Mouse (Mus musculus): ENCODE data around the gene Uggt1.

Uggt1 gene

DNA sequence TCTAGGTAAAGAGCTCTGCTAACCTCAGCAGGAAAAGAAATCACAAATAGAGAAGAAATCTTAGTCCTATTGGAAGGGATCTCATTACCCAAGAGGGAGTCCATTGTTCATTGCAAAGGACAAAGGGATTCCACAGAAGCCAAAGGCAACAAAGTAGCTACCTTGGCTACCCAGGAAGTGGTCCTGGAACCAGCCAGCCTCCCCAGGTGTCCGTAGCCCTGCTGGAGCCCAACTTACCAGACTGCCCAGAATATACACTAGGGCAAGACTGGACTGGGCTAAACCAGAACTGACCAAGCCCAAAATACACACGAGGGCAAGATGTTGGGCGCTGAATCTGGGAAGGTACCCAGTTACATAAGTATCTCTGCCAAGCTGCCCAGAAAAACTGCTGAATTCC, 129.7 kb downstream of the Uggt1 start:
- no peak for DNase-seq (ENCODE audit: low spot score in 2 of 2)

DNA sequence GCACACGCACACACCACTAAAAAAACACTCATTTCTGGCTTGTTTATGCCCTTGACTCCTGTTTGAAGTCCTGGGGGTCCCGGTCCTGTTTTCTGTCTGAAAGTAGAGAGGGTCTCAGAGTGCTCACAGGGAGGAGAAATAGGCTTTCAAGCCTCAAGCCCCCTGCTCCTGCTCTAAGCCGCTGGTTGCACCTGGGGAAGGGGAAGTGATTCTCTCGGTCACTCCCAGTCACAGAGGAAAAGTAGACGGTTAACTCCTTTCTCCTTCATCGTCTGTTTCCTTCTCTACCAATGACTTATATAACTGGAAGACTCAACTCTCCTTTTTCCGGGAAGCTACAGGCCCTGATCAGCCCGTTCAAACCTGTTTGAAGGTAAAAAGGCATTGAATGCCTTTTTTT, 130.8 kb downstream of the Uggt1 start:
- no peak for DNase-seq (ENCODE audit: low spot score in 2 of 2)

DNA sequence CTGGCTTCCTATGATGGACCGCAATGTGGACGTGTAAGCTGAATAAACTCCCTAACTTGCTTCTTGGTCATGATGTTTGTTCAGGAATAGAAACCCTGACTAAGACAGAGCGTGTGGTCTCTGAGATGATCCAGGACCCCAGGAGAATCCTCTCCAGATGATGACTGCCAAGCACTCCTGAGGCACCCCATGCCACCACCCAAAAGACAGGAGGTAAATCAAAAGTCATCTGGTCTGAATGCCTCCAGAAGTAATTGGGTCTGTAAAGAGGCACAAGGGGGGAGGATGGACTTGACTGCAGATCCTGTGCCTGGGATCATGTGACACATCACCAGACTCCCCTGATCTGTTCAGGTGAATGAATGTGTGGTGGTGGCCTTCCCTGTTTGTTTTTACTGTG, 131.9 kb downstream of the Uggt1 start:
- DNase-seq (ENCODE audit: low spot score in 2 of 2), result no peak

DNA sequence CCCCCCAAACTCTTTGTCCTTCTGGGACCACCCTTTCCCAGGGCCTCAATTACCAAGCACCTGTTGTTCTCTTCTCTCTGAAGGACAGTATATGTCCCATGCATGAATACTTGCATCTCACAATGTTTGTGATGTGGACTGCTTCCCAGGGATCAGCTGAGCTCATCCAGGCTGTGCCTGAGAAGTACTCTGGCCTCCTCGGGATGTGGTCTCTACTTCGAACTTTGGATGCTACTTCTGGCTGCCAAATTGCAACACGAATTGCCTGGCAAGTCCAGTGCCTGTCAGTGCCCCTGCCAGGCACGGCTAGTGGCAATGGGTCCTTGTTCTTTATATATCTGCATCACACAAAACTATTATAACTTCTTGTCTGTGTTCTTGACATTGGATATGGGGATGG, 134.5 kb downstream of the Uggt1 start:
- no peak for DNase-seq (ENCODE audit: low spot score in 2 of 2)

DNA sequence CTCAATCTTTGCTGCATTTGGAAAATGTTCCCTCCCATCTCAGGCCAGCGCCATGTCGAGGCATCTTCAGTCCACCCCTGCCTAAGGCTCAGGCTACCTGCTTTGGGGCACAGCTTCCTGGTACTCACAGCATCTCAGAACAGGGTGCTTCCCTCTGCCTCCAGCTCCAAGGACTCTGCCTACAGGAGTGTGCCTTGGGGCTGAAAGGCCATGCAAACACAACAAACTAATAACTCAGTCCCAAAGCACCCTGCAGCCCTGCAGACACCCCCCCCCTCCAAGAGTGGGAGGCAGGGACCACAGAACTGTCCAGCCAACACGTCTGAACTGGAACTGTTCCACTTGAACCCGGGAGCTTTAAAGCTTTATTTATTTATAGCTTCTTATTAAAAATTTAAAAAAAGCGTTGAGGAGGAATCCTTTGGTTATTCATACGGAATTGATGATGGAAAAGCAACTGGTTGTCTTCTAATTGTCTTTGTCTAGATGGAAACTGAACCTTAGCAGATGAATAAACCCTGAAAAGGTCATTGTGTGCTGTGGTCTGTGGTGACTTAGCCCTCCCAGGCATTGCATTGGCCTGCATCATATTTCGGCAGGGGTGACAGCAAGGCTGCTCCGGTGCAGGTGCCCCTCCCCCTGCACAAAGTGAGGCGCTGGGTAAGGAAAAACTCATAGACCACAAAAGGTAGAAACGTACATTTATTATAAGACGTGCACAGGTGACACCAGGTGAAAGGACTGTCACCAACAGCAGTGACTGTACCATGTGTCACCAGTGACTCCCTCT, 138.4 kb downstream of the Uggt1 start:
- DNase-seq (ENCODE audit: low spot score in 2 of 2), result no peak

DNA sequence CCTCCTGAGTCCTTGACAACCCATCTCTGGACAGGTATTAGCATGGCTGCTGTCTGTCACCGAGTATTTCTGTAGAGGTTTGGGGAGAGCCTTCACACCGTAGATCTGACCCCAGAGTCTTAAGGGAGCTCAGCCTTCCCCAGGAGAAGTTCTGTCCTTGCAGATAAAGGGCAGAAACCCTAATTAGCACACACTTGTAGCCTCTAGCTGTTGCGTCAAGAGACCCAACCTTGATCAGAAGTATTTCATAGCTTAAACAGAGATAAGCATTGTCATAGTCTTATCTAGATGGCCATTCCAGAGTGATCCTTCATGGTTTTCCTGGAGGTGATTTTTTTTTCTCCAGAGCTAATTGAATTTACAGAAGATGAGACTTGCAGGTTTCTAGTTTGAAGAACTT, 144.1 kb downstream of the Uggt1 start:
- DNase-seq (ENCODE audit: low spot score in 2 of 2), result no peak

DNA sequence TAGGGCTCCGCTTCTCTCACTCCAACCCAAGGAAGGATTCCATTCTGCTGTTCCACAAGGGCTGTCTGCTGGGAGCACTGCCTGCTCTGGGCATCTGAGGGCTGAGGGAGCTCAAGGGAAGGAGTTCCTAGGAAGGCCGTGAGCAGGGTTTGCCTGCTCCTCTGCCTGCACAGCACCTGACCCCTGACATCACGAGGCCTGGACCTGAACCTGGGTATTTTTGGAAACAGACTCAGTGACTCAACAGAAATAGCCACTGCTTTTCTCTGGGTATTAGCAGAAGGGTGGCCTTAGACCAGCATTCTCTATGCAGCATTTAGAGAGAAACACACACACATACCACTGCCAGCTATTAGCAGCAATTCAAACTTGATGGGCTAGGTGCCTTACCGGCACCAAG, 146.1 kb downstream of the Uggt1 start:
- no peak for DNase-seq (ENCODE audit: low spot score in 2 of 2)

DNA sequence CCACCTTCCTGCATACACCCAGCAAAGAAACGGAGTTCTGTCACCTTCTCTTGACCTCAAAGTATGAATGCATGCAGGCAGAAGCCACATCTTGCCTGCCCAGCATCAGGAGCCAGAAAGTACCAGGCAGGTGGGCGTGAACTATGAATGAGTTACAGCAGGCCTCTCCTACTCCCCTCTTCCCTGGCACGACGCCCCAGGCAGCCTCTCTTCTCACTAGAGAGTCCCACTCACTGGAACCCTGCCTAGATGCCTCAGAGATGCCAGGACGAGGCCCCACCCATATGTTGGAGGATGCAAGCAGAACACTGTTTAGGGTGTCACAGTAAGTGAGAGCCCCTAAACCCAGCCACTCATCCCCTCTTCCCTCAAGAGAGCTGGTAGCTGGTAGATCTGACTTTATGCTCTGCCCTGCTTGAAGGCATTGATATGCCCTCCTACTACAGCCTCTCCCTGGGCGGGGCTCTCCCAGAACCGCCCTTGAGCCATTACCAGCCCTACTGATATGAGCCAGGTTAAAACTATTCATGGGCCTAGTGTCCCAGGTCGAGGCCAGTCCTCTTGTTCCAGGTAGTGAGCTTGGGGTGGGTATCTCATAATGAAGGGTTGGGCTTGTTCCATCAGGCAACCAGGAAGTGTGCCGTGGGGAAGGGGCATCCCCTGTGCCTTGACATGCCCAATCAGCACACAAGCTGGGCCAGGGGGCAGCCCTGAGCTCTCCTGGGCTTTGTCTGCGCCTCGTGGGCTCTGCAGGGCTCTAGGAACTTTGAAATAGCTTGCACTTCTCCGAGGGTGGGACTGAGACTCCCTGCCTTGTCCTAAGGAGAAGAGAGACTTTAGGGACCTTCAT, 148.9 kb downstream of the Uggt1 start:
- peak; percentile 79 to 89 for DNase-seq (ENCODE audit: low spot score in 2 of 2)

DNA sequence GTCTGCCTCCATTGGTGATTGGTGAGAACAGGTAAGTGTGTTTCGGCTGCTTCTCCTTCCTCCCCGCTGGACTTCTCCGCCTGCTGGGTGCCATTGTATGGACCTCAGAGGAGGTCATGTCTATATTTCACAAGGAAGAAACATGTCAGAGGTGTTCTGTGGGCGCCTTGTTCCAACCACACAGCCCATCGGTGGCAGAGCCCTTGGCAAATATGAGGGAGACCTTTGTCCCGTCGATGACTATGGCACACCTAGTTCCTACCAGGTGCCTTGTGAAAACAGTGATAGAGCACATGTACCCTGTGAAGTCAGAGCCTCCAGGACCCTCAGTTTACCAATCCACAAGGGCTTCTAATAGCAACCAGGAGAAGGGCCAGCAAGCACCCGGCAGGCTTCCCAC, 150.8 kb downstream of the Uggt1 start:
- no peak for DNase-seq (ENCODE audit: low spot score in 2 of 2)

DNA sequence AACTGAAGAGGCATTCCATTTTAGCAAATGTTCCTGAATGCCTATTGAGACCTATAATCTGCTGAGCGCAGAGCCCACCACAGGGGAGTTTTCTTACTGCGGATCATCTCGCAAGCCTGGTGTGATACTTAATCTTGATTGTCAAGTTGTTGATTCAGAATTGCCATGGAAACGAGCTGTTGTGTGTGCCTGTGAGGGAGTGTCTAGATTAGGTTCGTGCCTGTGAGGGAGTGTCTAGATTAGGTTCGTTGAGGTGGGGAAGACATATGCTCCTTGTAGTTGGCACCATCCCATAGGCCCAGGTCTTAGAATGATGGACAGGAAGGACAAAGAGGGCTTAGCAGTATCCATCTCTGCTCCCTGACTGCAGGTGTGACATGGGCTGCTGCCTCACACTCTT, 153.3 kb downstream of the Uggt1 start:
- DNase-seq (ENCODE audit: low spot score in 2 of 2), result no peak

DNA sequence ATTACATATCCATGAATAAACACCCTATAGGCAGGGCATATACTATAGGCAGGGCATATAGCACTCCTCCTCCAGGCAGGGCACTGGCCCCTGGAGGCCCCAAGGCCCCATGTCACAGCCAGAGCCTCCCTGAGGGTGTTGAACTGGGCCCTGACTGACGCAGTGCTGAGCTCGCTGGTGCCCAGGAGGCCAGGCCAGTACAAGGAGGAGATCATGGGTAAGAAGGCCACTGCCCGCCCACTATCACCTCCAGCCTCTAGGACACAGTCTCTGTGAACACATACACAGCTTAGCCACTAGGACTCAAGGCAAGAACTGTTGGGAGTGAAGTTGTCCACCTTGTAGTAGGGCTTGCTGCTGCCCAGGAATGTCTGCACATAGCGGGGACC, 153.8 kb downstream of the Uggt1 start:
- DNase-seq (ENCODE audit: low spot score in 2 of 2), result no peak
